Mouse (Mus musculus) embryonic stem cell, embryonic (primary cell): ENCODE measurements around the gene Gtf2ird2.

Experiments used
- CTCF ChIA-PET, 4 experiments: fragments of 300-600 bp in 2 of 4; fragments of 350-600 bp in 2 of 4; sonication (Branson Sonifier 250); formaldehyde crosslinking; loops; one replicate each; lab custom pipeline; 2022; ENCODE audit warnings: inconsistent platforms in 2 of 4; lab: Charles Lee
- POLR2A ChIA-PET, 4 experiments: fragments of 300-600 bp in 2 of 4; fragments of 350-600 bp in 2 of 4; sonication (Branson Sonifier 250); formaldehyde crosslinking; loops; one replicate each; lab custom pipeline; 2022; ENCODE audit warnings: antibody characterized with exemption in 4 of 4, inconsistent platforms in 1 of 4; lab: Charles Lee

Gtf2ird2 gene

GRCm38 (mm10) chr5:134183880-134184808 lies at the start of gene Gtf2ird2:
TSS of gene Gtf2ird2 (plus strand) at chr5:134184019.
- POLR2A ChIA-PET, result interaction anchor here (0.6 to 3.5 kb wide), 49 partner anchors 8 to 749 kb away, joined by 3 to 23 read pairs (median 3); partner anchors contain the start of gene Rcc1l (in 1 of the 4)

GRCm38 (mm10) chr5:134136022-134136421 lies 47.8 kb upstream of the Gtf2ird2 start:
- CTCF ChIA-PET, result interaction anchor here in 1 of 4 experiments (0.5 kb wide), 1 partner anchor 43 kb away, joined by 6 read pairs; no protein-coding TSS in a partner anchor
- POLR2A ChIA-PET, result interaction anchor here in 2 of 4 experiments (0.6 to 1.3 kb wide), 2 partner anchors 47 to 1164 kb away, joined by 3 read pairs; no protein-coding TSS in a partner anchor

More at GRCm38 (mm10) chr5:134183880-134184808, at the start of gene Gtf2ird2:
- CTCF ChIA-PET, result interaction anchor here in 3 of 4 experiments (0.5 to 1.0 kb wide), 6 partner anchors 11 to 310 kb away, joined by 3 to 5 read pairs (median 4); no protein-coding TSS in a partner anchor

- ChIA-PET POLR2A (interaction anchor here in 2 of 4 experiments (0.6 to 1.3 kb wide), 2 partner anchors 19 to 175 kb away, joined by 3 read pairs; no protein-coding TSS in a partner anchor), CTCF (interaction anchor here in 2 of 4 experiments (0.6 kb wide), 2 partner anchors 26 to 62 kb away, joined by 3 to 4 read pairs; no protein-coding TSS in a partner anchor)
These were observed 45.9 kb upstream of the Gtf2ird2 start for GRCm38 (mm10) chr5:134137933-134138332.

- CTCF ChIA-PET, result interaction anchor here (0.5 to 1.2 kb wide), 5 partner anchors 25 to 550 kb away, joined by 3 read pairs; no protein-coding TSS in a partner anchor
- POLR2A ChIA-PET, result interaction anchor here in 2 of 4 experiments (0.9 to 1.3 kb wide), 3 partner anchors 20 to 37 kb away, joined by 3 to 4 read pairs (median 3); partner anchors contain the start of gene Rcc1l (in 1 of the 2)
These were observed 44.4 kb upstream of the Gtf2ird2 start for GRCm38 (mm10) chr5:134139429-134139828.

- ChIA-PET POLR2A (no interaction called here), CTCF (no interaction called here)
These were observed 42.6 kb upstream of the Gtf2ird2 start for GRCm38 (mm10) chr5:134141236-134141635.

- POLR2A ChIA-PET, result interaction anchor here in 3 of 4 experiments (0.7 to 2.1 kb wide), 18 partner anchors 9 to 268 kb away, joined by 3 to 9 read pairs (median 4); no protein-coding TSS in a partner anchor
- CTCF ChIA-PET, result interaction anchor here in 3 of 4 experiments (0.6 to 1.1 kb wide), 3 partner anchors 78 to 311 kb away, joined by 3 read pairs; no protein-coding TSS in a partner anchor
These were observed 41.4 kb upstream of the Gtf2ird2 start for GRCm38 (mm10) chr5:134142381-134142780.

GRCm38 (mm10) chr5:134144986-134145385 lies 38.8 kb upstream of the Gtf2ird2 start:
- POLR2A ChIA-PET, result interaction anchor here in 3 of 4 experiments (0.6 to 2.3 kb wide), 7 partner anchors 8 to 403 kb away, joined by 3 to 7 read pairs (median 3); partner anchors contain the start of gene Castor2 (in 1 of the 3)
- CTCF ChIA-PET, result interaction anchor here in 3 of 4 experiments (1.1 to 1.2 kb wide), 4 partner anchors 48 to 472 kb away, joined by 3 to 4 read pairs (median 3); no protein-coding TSS in a partner anchor

- ChIA-PET CTCF (interaction anchor here in 1 of 4 experiments (0.5 kb wide), 2 partner anchors 140 to 320 kb away, joined by 5 read pairs; no protein-coding TSS in a partner anchor), POLR2A (interaction anchor here in 1 of 4 experiments (0.6 kb wide), 1 partner anchor 167 kb away, joined by 7 read pairs; the partner anchor contains the start of gene Gtf2i)
These were observed 36.5 kb upstream of the Gtf2ird2 start for GRCm38 (mm10) chr5:134147194-134147753.

GRCm38 (mm10) chr5:134148153-134148552 lies 35.7 kb upstream of the Gtf2ird2 start:
- POLR2A ChIA-PET, result interaction anchor here in 1 of 4 experiments (0.6 kb wide), 1 partner anchor 166 kb away, joined by 7 read pairs; the partner anchor contains the start of gene Gtf2i
- CTCF ChIA-PET, result interaction anchor here in 1 of 4 experiments (0.7 kb wide), 1 partner anchor 25 kb away, joined by 3 read pairs; no protein-coding TSS in a partner anchor

- POLR2A ChIA-PET, result interaction anchor here in 2 of 4 experiments (0.7 to 2.2 kb wide), 5 partner anchors 9 to 19 kb away, joined by 3 to 7 read pairs (median 3); no protein-coding TSS in a partner anchor
- CTCF ChIA-PET, result interaction anchor here in 1 of 4 experiments (2.0 kb wide), 1 partner anchor 21 kb away, joined by 5 read pairs; no protein-coding TSS in a partner anchor
These were observed 31.9 kb upstream of the Gtf2ird2 start for GRCm38 (mm10) chr5:134151895-134152294.

GRCm38 (mm10) chr5:134155916-134156466 lies 27.8 kb upstream of the Gtf2ird2 start:
- POLR2A ChIA-PET, result interaction anchor here in 3 of 4 experiments (0.7 to 2.5 kb wide), 7 partner anchors 11 to 283 kb away, joined by 3 to 7 read pairs (median 3); no protein-coding TSS in a partner anchor
- CTCF ChIA-PET, result no interaction called here

- CTCF ChIA-PET, result interaction anchor here in 3 of 4 experiments (0.6 to 1.2 kb wide), 4 partner anchors 8 to 468 kb away, joined by 3 to 5 read pairs (median 3); no protein-coding TSS in a partner anchor
- POLR2A ChIA-PET, result interaction anchor here in 1 of 4 experiments (2.3 kb wide), 1 partner anchor 11 kb away, joined by 5 read pairs; the partner anchor contains the start of gene Rcc1l
These were observed 19.1 kb upstream of the Gtf2ird2 start for GRCm38 (mm10) chr5:134164688-134165087.

GRCm38 (mm10) chr5:134166642-134167041 lies 17.2 kb upstream of the Gtf2ird2 start:
- ChIA-PET POLR2A (interaction anchor here in 1 of 4 experiments (1.6 kb wide), 1 partner anchor 9 kb away, joined by 5 read pairs; the partner anchor contains the start of gene Rcc1l), CTCF (interaction anchor here in 2 of 4 experiments (0.6 to 0.7 kb wide), 2 partner anchors 325 to 465 kb away, joined by 3 read pairs; no protein-coding TSS in a partner anchor)

GRCm38 (mm10) chr5:134168033-134168432 lies 15.8 kb upstream of the Gtf2ird2 start:
- ChIA-PET POLR2A (interaction anchor here in 3 of 4 experiments (0.7 to 2.1 kb wide), 7 partner anchors 8 to 16 kb away, joined by 3 to 6 read pairs (median 4); partner anchors contain the start of genes Rcc1l (in 2 of the 3) and Gtf2ird2 (in 1 of the 3)), CTCF (interaction anchor here in 2 of 4 experiments (0.6 to 1.1 kb wide), 4 partner anchors 106 to 321 kb away, joined by 3 read pairs; no protein-coding TSS in a partner anchor)

- CTCF ChIA-PET, result no interaction called here
These were observed 14.6 kb upstream of the Gtf2ird2 start for GRCm38 (mm10) chr5:134169231-134169630.

GRCm38 (mm10) chr5:134170167-134170566 lies 13.7 kb upstream of the Gtf2ird2 start:
- POLR2A ChIA-PET, result interaction anchor here (0.5 to 2.2 kb wide), 10 partner anchors 9 to 252 kb away, joined by 3 to 9 read pairs (median 3); partner anchors contain the start of gene Castor2 (in 1 of the 4)

More at GRCm38 (mm10) chr5:134169231-134169630, 14.6 kb upstream of the Gtf2ird2 start:
- POLR2A ChIA-PET, result interaction anchor here in 2 of 4 experiments (0.5 to 2.1 kb wide), 3 partner anchors 9 to 107 kb away, joined by 3 to 6 read pairs (median 4); partner anchors contain the start of gene Gtf2ird2 (in 1 of the 2)

More at GRCm38 (mm10) chr5:134170167-134170566, 13.7 kb upstream of the Gtf2ird2 start:
- CTCF ChIA-PET, result interaction anchor here in 3 of 4 experiments (0.6 to 1.2 kb wide), 6 partner anchors 49 to 1733 kb away, joined by 3 to 8 read pairs (median 5); no protein-coding TSS in a partner anchor
